Mouse (Mus musculus) CD4-positive naive resting alpha-beta T cell, adult 76 days (primary cell): ENCODE data around the gene Mybph. TPM values are rescaled to one million over a fixed set of nuclear protein-coding genes. Genes with fewer than 3 reads are reported as not detected.

Source experiments
- total RNA-seq: library from RNA; stranded (reverse); gene quantifications from one replicate; pipeline ENCODE4 v1.2.4, GENCODE M21; 2023

Gene Mybph
- total RNA-seq, result not detected

DNA sequence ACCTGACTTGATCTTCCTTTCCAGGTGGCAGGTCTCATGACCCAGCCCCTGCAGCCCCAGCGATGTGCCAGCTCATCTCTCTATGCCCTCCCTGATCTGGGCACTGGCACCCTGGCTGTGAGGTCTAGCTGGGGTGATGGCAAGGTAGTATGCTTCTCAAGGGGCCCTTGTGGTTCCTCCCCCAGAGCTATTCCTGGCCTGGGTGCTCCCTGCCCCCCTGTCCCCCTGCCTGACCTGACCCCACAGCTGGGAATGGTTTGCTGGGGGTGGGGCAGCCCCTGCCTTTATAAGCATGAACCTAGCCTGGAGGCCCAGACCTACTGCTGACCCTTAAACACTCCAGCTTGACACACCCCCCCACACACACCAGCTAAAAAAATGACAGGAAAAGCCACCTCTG is at the start of gene Mybph:
TSS of gene Mybph (plus strand) at position 323 of the 400 bp plus-strand sequence.

DNA sequence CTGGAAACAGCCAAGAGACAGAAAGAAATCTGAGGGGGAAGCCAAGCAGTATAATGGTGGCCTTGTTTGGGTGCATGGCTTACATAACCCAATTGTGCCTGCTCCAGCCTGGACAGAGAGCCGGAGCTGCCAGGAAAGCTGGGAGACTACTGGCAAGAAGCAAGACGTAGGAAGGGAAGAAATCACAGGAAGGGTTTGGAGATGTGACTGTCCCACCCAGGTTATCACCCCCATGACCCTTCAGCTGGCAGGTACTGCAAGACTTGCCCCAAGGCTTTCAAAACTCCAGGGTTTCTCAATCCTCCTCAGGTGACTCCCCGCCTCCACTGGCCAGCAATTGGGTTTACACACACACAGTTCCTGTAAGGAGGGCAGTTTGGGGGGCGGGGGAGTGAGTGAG is 11.2 kb upstream of the Mybph start, which contains the start of gene Chil1:
TSS of gene Chil1 (plus strand) at position 152 of the 400 bp plus-strand sequence.

DNA sequence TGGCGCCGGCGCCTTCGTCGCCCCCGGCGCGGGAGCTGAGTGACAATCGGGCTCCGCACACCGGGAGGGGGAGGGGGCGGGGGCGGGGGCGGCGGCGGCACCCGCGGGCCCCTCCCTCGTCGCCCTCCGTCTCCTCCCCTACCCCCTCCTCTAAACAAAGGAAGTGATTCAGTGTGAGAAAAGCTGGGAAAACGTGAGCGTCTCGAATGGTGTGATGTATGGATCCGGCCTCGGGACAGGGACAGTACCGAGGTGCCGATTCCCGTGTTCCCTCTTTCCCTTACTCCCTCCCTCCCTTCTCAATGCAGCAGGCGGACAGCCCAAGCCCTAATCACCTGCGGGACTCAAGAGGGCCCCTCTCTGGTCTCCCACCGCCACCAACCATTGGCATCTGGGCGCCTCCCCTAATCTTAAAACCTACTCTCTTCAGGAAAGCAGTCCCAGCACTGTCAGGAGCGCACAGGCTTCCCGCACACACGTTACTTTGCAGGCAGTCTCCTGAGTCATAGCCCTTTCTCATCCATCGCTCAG is 42.2 kb downstream of the Mybph start, which contains the start of gene Adora1:
TSS of gene Adora1 (minus strand) at position 41 of the 531 bp plus-strand sequence.

Other genes starting within 250 kb of the Mybph start
- gene Fmod, start 156.2 kb upstream of the Mybph start, total RNA-seq, result not detected
- 248 TPM for gene Btg2, start 114.3 kb upstream of the Mybph start, total RNA-seq
- not detected for gene Chit1, start 82.2 kb upstream of the Mybph start, total RNA-seq
- gene Chil1, start 11.3 kb upstream of the Mybph start, total RNA-seq, result not detected
- not detected for gene Adora1, start 42.0 kb downstream of the Mybph start, total RNA-seq
- not detected for gene Myog, start 96.5 kb downstream of the Mybph start, total RNA-seq
- 1.3 TPM for gene Ppfia4, start 139.5 kb downstream of the Mybph start, total RNA-seq
- gene Tmem183a, start 168.5 kb downstream of the Mybph start, total RNA-seq, result 77.3 TPM
- not detected for gene 4933406M09Rik, start 192.5 kb downstream of the Mybph start, total RNA-seq
- gene Cyb5r1, start 212.1 kb downstream of the Mybph start, total RNA-seq, result 9.9 TPM
- 73.8 TPM for gene Adipor1, start 221.9 kb downstream of the Mybph start, total RNA-seq